ENCODE assay signal across 15 mouse cellular contexts in the genomic region with DNA sequence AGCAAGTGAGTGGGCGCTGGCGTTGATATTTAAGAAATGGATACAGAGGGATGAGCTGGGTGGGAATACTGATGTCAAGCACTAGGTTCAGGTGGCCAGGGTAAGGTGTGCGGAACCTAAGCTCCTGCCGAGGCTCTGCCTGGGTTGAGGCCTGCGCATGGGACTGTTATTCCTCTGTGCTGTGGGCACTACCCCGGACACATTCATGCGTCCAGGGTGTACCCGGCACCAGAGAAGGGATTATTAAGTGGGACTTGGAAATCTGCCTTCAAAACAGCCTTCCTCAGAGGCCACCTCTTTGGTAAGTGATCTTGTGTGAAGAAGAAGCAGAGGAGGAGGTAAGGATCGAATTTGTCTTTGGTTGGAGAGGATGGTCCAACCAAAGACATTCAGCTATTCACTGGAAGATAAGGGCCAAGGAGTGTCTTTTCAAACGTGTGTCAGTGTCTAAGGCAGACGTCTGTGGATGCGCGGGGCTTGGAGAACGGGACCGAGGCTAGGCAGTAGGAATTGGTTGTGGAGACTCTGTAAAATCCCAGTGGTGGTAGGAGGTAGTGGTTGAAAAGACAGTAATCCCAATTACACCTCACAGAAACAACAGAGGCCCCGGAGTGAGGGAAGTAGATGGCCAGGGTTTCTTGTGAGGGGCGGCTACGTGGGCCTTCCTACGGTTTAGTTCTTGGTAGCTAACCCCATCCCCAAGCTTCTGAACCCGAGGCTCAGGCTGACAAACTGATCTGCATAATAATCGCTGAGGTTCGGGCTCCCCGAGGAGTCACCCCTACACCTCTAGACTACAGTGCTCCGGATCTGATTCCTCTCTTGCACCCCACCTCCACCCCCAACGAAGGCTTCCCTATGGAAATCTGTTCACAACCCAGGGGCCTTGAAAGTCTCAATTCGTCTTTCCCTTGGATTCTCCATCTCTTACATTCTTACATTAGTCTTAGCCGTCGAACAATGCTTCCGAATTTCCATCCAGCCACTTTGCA. TPM values are rescaled to one million over a fixed set of nuclear protein-coding genes. Genes with fewer than 3 reads are reported as not detected.
DNase-seq lines count a peak whose midpoint lies in the region; ATAC-seq lines count a peak whose summit lies in the region.
"Had no signal": no experiment of that assay in that cellular context is flagged by ENCODE, and none has a peak within 500 bp of the region (broad histone marks: within the 10 kb centered on the region; RNA-seq: fewer than 3 reads in every experiment).

No protein-coding gene starts in this region.

- H3K36me3 ChIP-seq in forebrain, embryonic 11.5 days (ENCODE audit: control insufficient read depth, insufficient read depth, low read length), result no peaks in the 10 kb centered on the region
- no peaks in the 10 kb centered on the region for H3K36me3 ChIP-seq in forebrain, embryonic 15.5 days
- no peaks in the 10 kb centered on the region for H3K36me3 ChIP-seq in midbrain, embryonic 11.5 days (ENCODE audit: control insufficient read depth, insufficient read depth, low read length)
- H3K36me3 ChIP-seq in midbrain, embryonic 15.5 days (replicated peaks), result no peaks in the 10 kb centered on the region
- no peaks in the 10 kb centered on the region for H3K36me3 ChIP-seq in embryonic facial prominence, embryonic 12.5 days
- H3K36me3 ChIP-seq in limb, embryonic 13.5 days, result no peaks in the 10 kb centered on the region; the same call in 1 of the 2 replicates
- H3K36me3 ChIP-seq: forebrain, embryonic 12.5 days had no signal

- no peak overlapping the region for H3K27ac ChIP-seq in forebrain, embryonic 11.5 days (ENCODE audit: low read depth, low read length)
- H3K27ac ChIP-seq in forebrain, embryonic 15.5 days (replicated peaks), result no peak overlapping the region
- H3K27ac ChIP-seq in midbrain, embryonic 11.5 days (ENCODE audit: low read depth, low read length), result no peak overlapping the region
- no peak overlapping the region for H3K27ac ChIP-seq in midbrain, embryonic 15.5 days
- no peak overlapping the region for H3K27ac ChIP-seq in embryonic facial prominence, embryonic 12.5 days
- peak overlapping the region; percentile 99 for H3K27ac ChIP-seq in limb, embryonic 13.5 days
- H3K27ac ChIP-seq: forebrain, embryonic 12.5 days had no signal

- no peak overlapping the region for H3K9ac ChIP-seq in forebrain, embryonic 11.5 days (ENCODE audit: low read length)
- no peak overlapping the region for H3K9ac ChIP-seq in forebrain, embryonic 15.5 days (replicated peaks)
- no peak overlapping the region for H3K9ac ChIP-seq in midbrain, embryonic 11.5 days (ENCODE audit: low read length)
- no peak overlapping the region for H3K9ac ChIP-seq in midbrain, embryonic 15.5 days
- peak overlapping the region; percentile 70 for H3K9ac ChIP-seq in embryonic facial prominence, embryonic 12.5 days
- H3K9ac ChIP-seq in limb, embryonic 13.5 days, result peak overlapping the region; percentile 100
- H3K9ac ChIP-seq: forebrain, embryonic 12.5 days had no signal

- no peak overlapping the region for H3K4me2 ChIP-seq in forebrain, embryonic 11.5 days (ENCODE audit: low read depth, low read length, severe bottlenecking)
- no peak overlapping the region for H3K4me2 ChIP-seq in forebrain, embryonic 15.5 days (replicated peaks)
- H3K4me2 ChIP-seq in midbrain, embryonic 11.5 days, result no peak overlapping the region
- H3K4me2 ChIP-seq in midbrain, embryonic 15.5 days, result no peak overlapping the region
- peak overlapping the region; percentile 66 for H3K4me2 ChIP-seq in embryonic facial prominence, embryonic 12.5 days (replicated peaks)
- H3K4me2 ChIP-seq in limb, embryonic 13.5 days (replicated peaks), result peak overlapping the region; percentile 77
- H3K4me2 ChIP-seq: forebrain, embryonic 12.5 days; liver, embryonic 11.5 days had no signal

- no peaks in the 10 kb centered on the region for H3K9me3 ChIP-seq in forebrain, embryonic 11.5 days (ENCODE audit: control insufficient read depth, low read length)
- no peaks in the 10 kb centered on the region for H3K9me3 ChIP-seq in forebrain, embryonic 15.5 days
- no peaks in the 10 kb centered on the region for H3K9me3 ChIP-seq in midbrain, embryonic 11.5 days (ENCODE audit: control insufficient read depth, low read length)
- no peaks in the 10 kb centered on the region for H3K9me3 ChIP-seq in midbrain, embryonic 15.5 days
- no peaks in the 10 kb centered on the region for H3K9me3 ChIP-seq in embryonic facial prominence, embryonic 12.5 days
- no peaks in the 10 kb centered on the region for H3K9me3 ChIP-seq in limb, embryonic 13.5 days
- H3K9me3 ChIP-seq: forebrain, embryonic 12.5 days had no signal

- peaks cover 9% of the 10 kb centered on the region; the same call in 1 of the 2 replicates for H3K4me1 ChIP-seq in forebrain, embryonic 11.5 days (replicated peaks; ENCODE audit: control insufficient read depth, insufficient read depth, low read length)
- peaks cover 13% of the 10 kb centered on the region for H3K4me1 ChIP-seq in forebrain, embryonic 15.5 days
- H3K4me1 ChIP-seq in midbrain, embryonic 11.5 days (ENCODE audit: control insufficient read depth, insufficient read depth, low read length), result peaks cover 14% of the 10 kb centered on the region
- H3K4me1 ChIP-seq in midbrain, embryonic 15.5 days, result peaks cover 11% of the 10 kb centered on the region
- H3K4me1 ChIP-seq in embryonic facial prominence, embryonic 12.5 days, result no peaks in the 10 kb centered on the region
- H3K4me1 ChIP-seq in limb, embryonic 13.5 days, result peaks cover 61% of the 10 kb centered on the region

- H3K27me3 ChIP-seq in forebrain, embryonic 11.5 days (ENCODE audit: control insufficient read depth, insufficient read depth, low read length), result peaks cover 87% of the 10 kb centered on the region
- H3K27me3 ChIP-seq in forebrain, embryonic 15.5 days, result peaks cover 95% of the 10 kb centered on the region
- H3K27me3 ChIP-seq in midbrain, embryonic 11.5 days (ENCODE audit: control insufficient read depth, insufficient read depth, low read length), result peaks cover 90% of the 10 kb centered on the region
- H3K27me3 ChIP-seq in midbrain, embryonic 15.5 days (replicated peaks), result peaks cover 83% of the 10 kb centered on the region
- H3K27me3 ChIP-seq in embryonic facial prominence, embryonic 12.5 days, result peaks cover 73% of the 10 kb centered on the region
- peaks cover 11% of the 10 kb centered on the region; the same call in 1 of the 2 replicates for H3K27me3 ChIP-seq in limb, embryonic 13.5 days

- peak; percentile 56 for DNase-seq in forebrain, embryonic 11.5 days (ENCODE audit: low spot score)
- DNase-seq in midbrain, embryonic 11.5 days (ENCODE audit: low spot score, missing footprints), result peak; percentile 95
- DNase-seq in right cerebral cortex, postnatal 36 days (ENCODE audit: low spot score in 2 of 2), result no peak
- DNase-seq in adrenal gland, postnatal 4 days (ENCODE audit: low spot score in 2 of 2), result no peak
- DNase-seq: cerebellum, adult 18-20 months had no signal

- 1% methylated on average over 29 of the region's 29 CpGs for WGBS in forebrain, embryonic 11.5 days
- 2% methylated on average over 29 of the region's 29 CpGs for WGBS in forebrain, embryonic 15.5 days
- WGBS in midbrain, embryonic 11.5 days, result 3% methylated on average over 29 of the region's 29 CpGs
- 4% methylated on average over 29 of the region's 29 CpGs for WGBS in midbrain, embryonic 15.5 days
- WGBS in embryonic facial prominence, embryonic 12.5 days, result 5% methylated on average over 29 of the region's 29 CpGs
- WGBS in limb, embryonic 13.5 days, result 15% methylated on average over 29 of the region's 29 CpGs

- no peak overlapping the region for H3K4me3 ChIP-seq in forebrain, embryonic 11.5 days (ENCODE audit: low read depth, low read length)
- H3K4me3 ChIP-seq in forebrain, embryonic 15.5 days, result no peak overlapping the region
- no peak overlapping the region for H3K4me3 ChIP-seq in midbrain, embryonic 11.5 days (ENCODE audit: low read depth, low read length)
- H3K4me3 ChIP-seq in midbrain, embryonic 15.5 days, result no peak overlapping the region
- peak overlapping the region; percentile 54 for H3K4me3 ChIP-seq in embryonic facial prominence, embryonic 12.5 days
- H3K4me3 ChIP-seq in limb, embryonic 13.5 days, result peak overlapping the region; percentile 80

- no peak for ATAC-seq in forebrain, embryonic 11.5 days (replicated peaks; ENCODE audit: low FRiP score)
- ATAC-seq in forebrain, embryonic 15.5 days (replicated peaks), result no peak
- no peak for ATAC-seq in midbrain, embryonic 11.5 days (ENCODE audit: low FRiP score)
- ATAC-seq in midbrain, embryonic 15.5 days (replicated peaks), result no peak
- no peak for ATAC-seq in embryonic facial prominence, embryonic 12.5 days (ENCODE audit: insufficient number of reproducible peaks, insufficient read depth, low FRiP score, low TSS enrichment)
- ATAC-seq in limb, embryonic 13.5 days (ENCODE audit: low FRiP score, low read depth), result no peak

RNA-seq across cellular contexts. Expression of gene Tbx15, which starts 17.7 kb away (rescaled TPM):
- 3.2 and 3.8 TPM in 2 replicates for polyA plus RNA-seq in forebrain, embryonic 11.5 days (2014; fragmentation: Nextera tagmentation; extraction: Ambion mirVana)
- 0.56 and 0.69 TPM in 2 replicates for polyA plus RNA-seq in forebrain, embryonic 15.5 days (2015; fragmentation: Nextera tagmentation; extraction: Ambion mirVana)
- 1.6 and 1.8 TPM in 2 replicates for polyA plus RNA-seq in midbrain, embryonic 11.5 days (2014; fragmentation: Nextera tagmentation; extraction: Ambion mirVana)
- polyA plus RNA-seq in midbrain, embryonic 15.5 days (2015; fragmentation: Nextera tagmentation; extraction: Ambion mirVana), result 0.61 and 0.69 TPM in 2 replicates
- polyA plus RNA-seq in embryonic facial prominence, embryonic 12.5 days (2016; fragmentation: Nextera tagmentation; extraction: Ambion mirVana), result 14.5 and 15.2 TPM in 2 replicates
- polyA plus RNA-seq in limb, embryonic 13.5 days (2015; fragmentation: Nextera tagmentation; extraction: Ambion mirVana), result 26.3 and 28.0 TPM in 2 replicates
- 1 to 10 TPM; 1.4 to 2.5 TPM for total RNA-seq in adrenal gland, postnatal 4 days (2021)
- total RNA-seq: granulocyte monocyte progenitor cell, adult 5-6 weeks; megakaryocyte progenitor cell, adult 5-6 weeks had no signal
- polyA plus RNA-seq: kidney, embryonic 14.5 days; spleen, adult 2 months had no signal

Comparison
In these comparisons a context has a peak if more than half of its experiments do, and no peak if none do; other contexts are left out.
1. DNase-seq: peak in forebrain, embryonic 11.5 days (single experiment) and midbrain, embryonic 11.5 days (single experiment); none in right cerebral cortex, postnatal 36 days (0 of 2) and adrenal gland, postnatal 4 days (0 of 2).
2. H3K4me2 ChIP-seq: peak in embryonic facial prominence, embryonic 12.5 days (single experiment) and limb, embryonic 13.5 days (single experiment); none in forebrain, embryonic 11.5 days (single experiment), forebrain, embryonic 15.5 days (single experiment), midbrain, embryonic 11.5 days (single experiment) and midbrain, embryonic 15.5 days (single experiment).
3. H3K4me3 ChIP-seq: peak in embryonic facial prominence, embryonic 12.5 days (single experiment) and limb, embryonic 13.5 days (single experiment); none in forebrain, embryonic 11.5 days (single experiment), forebrain, embryonic 15.5 days (single experiment), midbrain, embryonic 11.5 days (single experiment) and midbrain, embryonic 15.5 days (single experiment).
4. H3K9ac ChIP-seq: peak in embryonic facial prominence, embryonic 12.5 days (single experiment) and limb, embryonic 13.5 days (single experiment); none in forebrain, embryonic 11.5 days (single experiment), forebrain, embryonic 15.5 days (single experiment), midbrain, embryonic 11.5 days (single experiment) and midbrain, embryonic 15.5 days (single experiment).